ENCODE assay signal across 10 mouse cellular contexts in genomic region chr5:125143114-125143872, GRCm38 (mm10). TPM values are rescaled to one million over a fixed set of nuclear protein-coding genes. Genes with fewer than 3 reads are reported as not detected.
A peak's percentile ranks its signal among the peaks of the same experiment; 100 is the strongest.
DNase-seq lines count a peak whose midpoint lies in the region; ATAC-seq lines count a peak whose summit lies in the region.
"Had no signal": no experiment of that assay in that cellular context is flagged by ENCODE, and none has a peak within 500 bp of the region (broad histone marks: within the 10 kb centered on the region; RNA-seq: fewer than 3 reads in every experiment).

No protein-coding gene starts in this region.

- H3K4me2 ChIP-seq in heart, embryonic 15.5 days, result no peak overlapping the region
- no peak overlapping the region for H3K4me2 ChIP-seq in embryonic facial prominence, embryonic 15.5 days (replicated peaks)
- no peak overlapping the region for H3K4me2 ChIP-seq in hindbrain, embryonic 12.5 days (replicated peaks)
- no peak overlapping the region for H3K4me2 ChIP-seq in midbrain, embryonic 16.5 days (ENCODE audit: low read length)

- no peaks in the 10 kb centered on the region for H3K27me3 ChIP-seq in heart, embryonic 15.5 days
- no peaks in the 10 kb centered on the region for H3K27me3 ChIP-seq in embryonic facial prominence, embryonic 15.5 days
- no peaks in the 10 kb centered on the region for H3K27me3 ChIP-seq in hindbrain, embryonic 12.5 days
- no peaks in the 10 kb centered on the region for H3K27me3 ChIP-seq in midbrain, embryonic 16.5 days (ENCODE audit: control insufficient read depth, insufficient read depth, low read depth, low read length)

- H3K27ac ChIP-seq in heart, embryonic 15.5 days, result peak overlapping the region; percentile 35; the same call in 1 of the 2 replicates
- H3K27ac ChIP-seq in embryonic facial prominence, embryonic 15.5 days (replicated peaks), result peak overlapping the region; percentile 98
- peak overlapping the region; percentile 98; the same call in 1 of the 2 replicates for H3K27ac ChIP-seq in hindbrain, embryonic 12.5 days
- peak overlapping the region; percentile 17; the same call in 1 of the 2 replicates for H3K27ac ChIP-seq in midbrain, embryonic 16.5 days (ENCODE audit: low read length)

- H3K9me3 ChIP-seq in heart, embryonic 15.5 days (replicated peaks), result no peaks in the 10 kb centered on the region
- H3K9me3 ChIP-seq in embryonic facial prominence, embryonic 15.5 days (replicated peaks), result no peaks in the 10 kb centered on the region
- no peaks in the 10 kb centered on the region for H3K9me3 ChIP-seq in hindbrain, embryonic 12.5 days (replicated peaks)
- no peaks in the 10 kb centered on the region for H3K9me3 ChIP-seq in midbrain, embryonic 16.5 days (replicated peaks; ENCODE audit: control insufficient read depth, low read length, poor library complexity, severe bottlenecking)

- H3K4me3 ChIP-seq in heart, embryonic 15.5 days, result no peak overlapping the region
- H3K4me3 ChIP-seq in embryonic facial prominence, embryonic 15.5 days (replicated peaks), result no peak overlapping the region
- H3K4me3 ChIP-seq in hindbrain, embryonic 12.5 days, result no peak overlapping the region
- no peak overlapping the region for H3K4me3 ChIP-seq in midbrain, embryonic 16.5 days (ENCODE audit: low read depth, low read length)

- H3K9ac ChIP-seq in heart, embryonic 15.5 days, result no peak overlapping the region
- H3K9ac ChIP-seq in embryonic facial prominence, embryonic 15.5 days, result no peak overlapping the region
- no peak overlapping the region for H3K9ac ChIP-seq in hindbrain, embryonic 12.5 days
- H3K9ac ChIP-seq in midbrain, embryonic 16.5 days (ENCODE audit: low read depth, low read length), result 0 out of 2 replicates have a peak overlapping the region, but pooled peaks have one; percentile 14

- no peak for ATAC-seq in heart, embryonic 15.5 days (replicated peaks; ENCODE audit: insufficient number of reproducible peaks, insufficient read depth, low FRiP score, low read depth)
- no peak for ATAC-seq in embryonic facial prominence, embryonic 15.5 days (ENCODE audit: insufficient number of reproducible peaks, low FRiP score, low TSS enrichment, low read depth)
- ATAC-seq in hindbrain, embryonic 12.5 days (ENCODE audit: low FRiP score), result no peak
- no peak for ATAC-seq in midbrain, embryonic 16.5 days
- ATAC-seq: activated CD4-positive, CD25-positive, alpha-beta regulatory T cell, adult 4 months had no signal

- DNase-seq in heart, adult 9 months (ENCODE audit: low spot score in 2 of 2), result no peak
- DNase-seq in thymus, postnatal 0 days (ENCODE audit: low spot score), result no peak
- no peak for DNase-seq in urinary bladder, postnatal 25 days (ENCODE audit: low spot score)
- no peak for DNase-seq in layer of hippocampus, adult 18-20 months (ENCODE audit: low spot score in 2 of 2)
- DNase-seq: lung, postnatal 14 days had no signal

- WGBS in heart, embryonic 15.5 days, result 75% methylated on average over 12 of the region's 12 CpGs
- 74% methylated on average over 12 of the region's 12 CpGs for WGBS in embryonic facial prominence, embryonic 15.5 days
- 86% methylated on average over 12 of the region's 12 CpGs for WGBS in hindbrain, embryonic 12.5 days
- WGBS in midbrain, embryonic 16.5 days, result 85% methylated on average over 12 of the region's 12 CpGs

- peaks cover 88% of the 10 kb centered on the region for H3K4me1 ChIP-seq in heart, embryonic 15.5 days (replicated peaks)
- peaks cover 89% of the 10 kb centered on the region for H3K4me1 ChIP-seq in embryonic facial prominence, embryonic 15.5 days
- peaks cover 77% of the 10 kb centered on the region for H3K4me1 ChIP-seq in hindbrain, embryonic 12.5 days
- peaks cover 39% of the 10 kb centered on the region for H3K4me1 ChIP-seq in midbrain, embryonic 16.5 days (ENCODE audit: control insufficient read depth, insufficient read depth, low read length)

- H3K36me3 ChIP-seq in heart, embryonic 15.5 days, result no peaks in the 10 kb centered on the region
- no peaks in the 10 kb centered on the region for H3K36me3 ChIP-seq in embryonic facial prominence, embryonic 15.5 days
- H3K36me3 ChIP-seq in hindbrain, embryonic 12.5 days, result no peaks in the 10 kb centered on the region
- H3K36me3 ChIP-seq in midbrain, embryonic 16.5 days (ENCODE audit: control insufficient read depth, insufficient read depth, low read length), result no peaks in the 10 kb centered on the region

RNA-seq across cellular contexts. Expression of gene Ncor2, which starts 35.7 kb away (rescaled TPM):
- polyA plus RNA-seq in heart, embryonic 15.5 days (2015; fragmentation: Nextera tagmentation; extraction: Ambion mirVana), result 14.9 and 22.2 TPM in 2 replicates
- polyA plus RNA-seq in embryonic facial prominence, embryonic 15.5 days (2015; fragmentation: Nextera tagmentation; extraction: Ambion mirVana), result 39.3 and 41.8 TPM in 2 replicates
- polyA plus RNA-seq in hindbrain, embryonic 12.5 days (2016; fragmentation: Nextera tagmentation; extraction: Ambion mirVana), result 30.2 and 31.0 TPM in 2 replicates
- polyA plus RNA-seq in midbrain, embryonic 16.5 days (2015; fragmentation: Nextera tagmentation; extraction: Ambion mirVana), result 19.9 and 22.9 TPM in 2 replicates
- polyA plus RNA-seq in thymus, postnatal 0 days (2015; fragmentation: Nextera tagmentation; extraction: Ambion mirVana), result 14.3 and 19.8 TPM in 2 replicates
- total RNA-seq in layer of hippocampus, adult 18-20 months (2021), result 100 to 1,000 TPM; 291 to 298 TPM

Comparison
In these comparisons a context has a peak if more than half of its experiments do, and no peak if none do; other contexts are left out.
1. H3K27ac ChIP-seq: peak in every context shown above with its lines; median percentile 98 in embryonic facial prominence, embryonic 15.5 days; 98 in hindbrain, embryonic 12.5 days; 35 in heart, embryonic 15.5 days; 17 in midbrain, embryonic 16.5 days.